Mouse (Mus musculus) G1E (cell line): Measurements from ENCODE around the gene Gm9833. TPM values are rescaled to one million over a fixed set of nuclear protein-coding genes. Genes with fewer than 3 reads are reported as not detected.

Source experiments
- ATAC-seq: 2 replicates; pipeline ENCODE4 v1.8.0; 2016; ENCODE audit warnings: mild to moderate bottlenecking; ENCODE audit not compliant: insufficient number of reproducible peaks, poor library complexity, low FRiP score, severe bottlenecking; ENCODE audit errors: extremely low read depth
- DNase-seq: peaks from one replicate; pipeline ENCODE4 v3.0.0; 2012; ENCODE audit warnings: low spot score
- H3K27me3 ChIP-seq: 2 replicates; pipeline ENCODE4 v1.6.1; 2012; ENCODE audit warnings: mild to moderate bottlenecking, low read length, inconsistent platforms; ENCODE audit not compliant: insufficient read depth
- H3K36me3 ChIP-seq: replicated peaks from 2 replicates; pipeline ENCODE3; 2012; ENCODE audit warnings: mild to moderate bottlenecking, inconsistent platforms
- H3K4me1 ChIP-seq: 2 replicates; pipeline ENCODE4 v1.6.1; 2012; ENCODE audit warnings: low read depth, low read length, inconsistent platforms, mixed read lengths; ENCODE audit not compliant: insufficient read depth
- H3K4me3 ChIP-seq: 2 replicates; pipeline ENCODE4 v1.5.1; 2012; ENCODE audit warnings: low read depth, mild to moderate bottlenecking, inconsistent platforms, low read length, moderate library complexity, mixed read lengths
- H3K9me3 ChIP-seq: replicated peaks from 2 replicates; pipeline ENCODE4 v1.6.1; 2012; ENCODE audit warnings: inconsistent platforms
- CTCF ChIP-seq: IDR thresholded peaks from 2 replicates; pipeline ENCODE4 v1.5.1; 2012; ENCODE audit warnings: low read depth, low read length, inconsistent platforms, mixed read lengths
- GATA1 ChIP-seq: IDR thresholded peaks from 2 replicates; pipeline ENCODE4 v1.6.1; 2012; ENCODE audit warnings: borderline replicate concordance, low read length, inconsistent platforms, mixed read lengths
- GATA2 ChIP-seq: IDR thresholded peaks from 2 replicates; pipeline ENCODE4 v1.6.1; 2012; ENCODE audit warnings: low read depth, low read length, inconsistent platforms, borderline replicate concordance
- POLR2AphosphoS5 ChIP-seq: IDR thresholded peaks from 2 replicates; pipeline ENCODE4 v1.6.1; 2012; ENCODE audit warnings: low read depth, low read length, inconsistent platforms; ENCODE audit not compliant: insufficient replicate concordance
- TAL1 ChIP-seq: conservative IDR thresholded peaks from 2 replicates; pipeline ENCODE4 v1.6.1; 2012; ENCODE audit warnings: low read depth, low read length, inconsistent platforms, mixed read lengths
- polyA plus RNA-seq: library from polyadenylated mRNA; stranded (reverse); fragments of >175 nt; gene quantifications from 2 replicates; pipeline ENCODE4 v1.2.3, GENCODE M21; 2012
- total RNA-seq, 2 experiments: library from RNA; stranded (forward) in 1 of 2; stranded (reverse) in 1 of 2; fragments of 200-1000 nt in 1 of 2; fragments of >200 nt in 1 of 2; fragmentation: Nextera tagmentation in 1 of 2; gene quantifications; 2 replicates each; pipeline ENCODE4 v1.2.3; 2014 to 2017

Gm9833 gene
- total and polyA plus RNA-seq, 3 experiments: 2.9 to 9.4 (median 7.8) TPM

GRCm38 (mm10) chr3:10081911-10082541 is 5.9 kb upstream of the Gm9833 start:
- Histone ChIP-seq H3K4me3 (no peak overlapping the region), H3K36me3 (no peaks in the 10 kb centered on the region), H3K27me3 (peaks cover 17% of the 10 kb centered on the region), H3K4me1 (peaks cover 14% of the 10 kb centered on the region), H3K9me3 (no peaks in the 10 kb centered on the region)
- ATAC-seq: no peak
- TF ChIP-seq GATA2 (no peak), POLR2AphosphoS5 (no peak), CTCF (no peak), TAL1 (no peak), GATA1 (no peak)
- DNase-seq: no peak

GRCm38 (mm10) chr3:10082545-10083062 is 5.3 kb upstream of the Gm9833 start:
- DNase-seq (no peak), ATAC-seq (no peak)
- Histone ChIP-seq H3K27me3 (peaks cover 17% of the 10 kb centered on the region), H3K36me3 (no peaks in the 10 kb centered on the region), H3K9me3 (no peaks in the 10 kb centered on the region), H3K4me3 (no peak overlapping the region), H3K4me1 (peaks cover 14% of the 10 kb centered on the region)
- no peak for TF ChIP-seq POLR2AphosphoS5
- no peak for TF ChIP-seq GATA2
- TF ChIP-seq GATA1: no peak
- no peak for TF ChIP-seq TAL1
- TF ChIP-seq CTCF: no peak

GRCm38 (mm10) chr3:10084102-10084501 is 3.8 kb upstream of the Gm9833 start:
- Histone ChIP-seq H3K4me1 (peaks cover 14% of the 10 kb centered on the region), H3K9me3 (no peaks in the 10 kb centered on the region), H3K4me3 (no peak overlapping the region), H3K36me3 (no peaks in the 10 kb centered on the region), H3K27me3 (peaks cover 17% of the 10 kb centered on the region)
- TF ChIP-seq POLR2AphosphoS5: no peak
- no peak for TF ChIP-seq CTCF
- TF ChIP-seq GATA1: no peak
- TF ChIP-seq TAL1: no peak
- no peak for TF ChIP-seq GATA2
- no peak for DNase-seq
- ATAC-seq: no peak

GRCm38 (mm10) chr3:10085396-10086119 is 2.4 kb upstream of the Gm9833 start:
- DNase-seq (no peak), ATAC-seq (no peak)
- Histone ChIP-seq H3K36me3 (no peaks in the 10 kb centered on the region), H3K4me1 (peaks cover 14% of the 10 kb centered on the region), H3K27me3 (peaks cover 21% of the 10 kb centered on the region), H3K9me3 (no peaks in the 10 kb centered on the region), H3K4me3 (no peak overlapping the region)
- TF ChIP-seq TAL1 (no peak), POLR2AphosphoS5 (no peak), GATA1 (no peak), GATA2 (no peak), CTCF (no peak)

- ATAC-seq (no peak), DNase-seq (no peak)
- H3K4me3 ChIP-seq: no peak overlapping the region
These were observed 399 bp upstream of the Gm9833 start for GRCm38 (mm10) chr3:10087511-10087910.

GRCm38 (mm10) chr3:10091616-10092140 is 3.8 kb downstream of the Gm9833 start:
- no peak overlapping the region for H3K4me3 ChIP-seq
- DNase-seq (no peak), ATAC-seq (no peak)
- H3K9me3 ChIP-seq: no peaks in the 10 kb centered on the region
- TF ChIP-seq TAL1: no peak
- TF ChIP-seq POLR2AphosphoS5: no peak
- no peak for TF ChIP-seq CTCF
- TF ChIP-seq GATA1: no peak
- no peak for TF ChIP-seq GATA2
- H3K27me3 ChIP-seq: peaks cover 16% of the 10 kb centered on the region
- H3K4me1 ChIP-seq: 0 out of 2 replicates have a peak, but pooled peaks cover 3% of the 10 kb centered on the region
- no peaks in the 10 kb centered on the region for H3K36me3 ChIP-seq

More at GRCm38 (mm10) chr3:10087511-10087910, 399 bp upstream of the Gm9833 start:
- Histone ChIP-seq H3K9me3 (no peaks in the 10 kb centered on the region), H3K4me1 (peaks cover 8% of the 10 kb centered on the region), H3K36me3 (no peaks in the 10 kb centered on the region), H3K27me3 (peaks cover 20% of the 10 kb centered on the region)
- TF ChIP-seq GATA1: no peak
- TF ChIP-seq TAL1: no peak
- no peak for TF ChIP-seq GATA2
- TF ChIP-seq POLR2AphosphoS5: no peak
- no peak for TF ChIP-seq CTCF
